Mouse (Mus musculus) A20 (cell line): ENCODE measurements at regions not wholly inside any gene's neighbourhood (a gene's known extent, or its start where the extent isn't known, plus 50 kb on each side); places are given as distances from the start of the nearest gene placed in this dataset.

Source experiments
- DNase-seq: peaks from one replicate; pipeline ENCODE4 v3.0.0-alpha.2; 2011; ENCODE audit warnings: low read depth, low spot score

DNA sequence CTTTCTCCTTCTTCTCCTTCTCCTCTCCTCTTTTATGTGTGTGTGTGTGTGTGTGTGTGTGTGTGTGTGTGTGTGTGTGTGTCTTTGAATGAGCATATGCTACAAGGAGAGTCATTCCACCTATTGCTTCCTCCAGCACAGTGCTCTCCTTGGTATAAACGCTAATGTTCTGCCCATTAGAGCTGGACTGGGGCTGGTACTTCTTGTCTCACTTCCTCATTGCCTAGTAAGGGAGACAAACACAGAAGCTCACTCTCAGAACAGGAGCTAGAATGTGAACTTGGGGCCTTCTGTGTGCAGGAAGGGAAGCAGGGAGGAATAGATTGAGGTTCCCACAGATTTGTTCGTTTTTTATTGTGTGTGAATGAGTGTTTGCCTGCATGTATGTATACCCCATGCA is 54.9 kb upstream of the Shb start:
- DNase-seq, result peak; percentile 25

GRCm38 (mm10) chr4:45586310-45586709 is 54.0 kb upstream of the Shb start:
- DNase-seq, result no peak

GRCm38 (mm10) chr4:45585188-45585820 is 53.0 kb upstream of the Shb start:
- DNase-seq, result no peak

DNA sequence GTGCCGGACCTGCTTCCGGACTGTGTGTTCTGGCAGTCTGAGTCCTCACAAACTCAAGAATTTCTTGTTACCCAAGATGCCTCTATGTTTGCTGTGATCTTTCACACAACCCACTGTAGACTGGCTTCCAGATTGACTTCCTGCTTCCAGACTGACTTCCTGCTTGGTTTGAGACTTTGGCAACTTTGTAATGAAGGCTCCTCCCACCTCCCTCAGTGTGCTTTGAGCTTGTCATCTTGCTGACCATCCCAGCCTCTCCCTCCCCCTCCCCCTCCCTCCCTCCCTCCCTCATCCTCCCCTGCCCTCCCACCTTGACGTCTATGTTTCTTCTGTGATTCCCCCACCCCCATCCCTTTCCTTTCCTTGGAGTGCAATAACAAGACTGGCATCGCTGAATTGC is 51.7 kb upstream of the Shb start:
- DNase-seq, result no peak

- no peak for DNase-seq
Observed at GRCm38 (mm10) chr4:45582496-45582895, 50.2 kb upstream of the Shb start.
